Mouse (Mus musculus) CH12.LX (cell line): Measurements from ENCODE around the gene Retreg3. TPM values are rescaled to one million over a fixed set of nuclear protein-coding genes. Genes with fewer than 3 reads are reported as not detected.

Experiments
- DNase-seq: peaks from one replicate; pipeline ENCODE4 v3.0.0-alpha.2; 2013; ENCODE audit errors: extremely low read depth
- H3K27ac ChIP-seq: 2 replicates; pipeline ENCODE4 v1.5.1; 2012; ENCODE audit warnings: low read depth, mild to moderate bottlenecking, control low read depth, moderate library complexity; ENCODE audit not compliant: insufficient read depth
- H3K27me3 ChIP-seq: replicated peaks from 2 replicates; pipeline ENCODE3; 2012; ENCODE audit warnings: inconsistent platforms
- H3K36me3 ChIP-seq, 2 experiments: replicated peaks in 1 of 2; 2 replicates each; pipeline versions ENCODE3 to v1.6.1; 2012; ENCODE audit warnings: inconsistent platforms in 1 of 2, low read length in 1 of 2, mild to moderate bottlenecking in 1 of 2, mixed read lengths in 1 of 2, moderate library complexity in 1 of 2; ENCODE audit not compliant: control insufficient read depth in 1 of 2, insufficient read depth in 1 of 2
- H3K4me1 ChIP-seq, 2 experiments: 2 replicates each; pipeline ENCODE4 v1.6.1; 2012; ENCODE audit warnings: inconsistent platforms in 1 of 2, moderate library complexity in 1 of 2; ENCODE audit not compliant: insufficient read depth in 2 of 2, control insufficient read depth in 1 of 2
- H3K4me2 ChIP-seq: 2 replicates; pipeline ENCODE4 v1.6.1; 2012; ENCODE audit warnings: low read depth, mild to moderate bottlenecking, control low read depth; ENCODE audit not compliant: poor library complexity, insufficient read depth, severe bottlenecking
- H3K4me3 ChIP-seq, 3 experiments: fragments of 150-350 bp in 1 of 3; sonication (generic) in 1 of 3; replicated peaks in 1 of 3; 2 replicates each; pipeline versions ENCODE3 to v1.5.1; 2011 to 2012; ENCODE audit warnings: low read depth in 2 of 3, low read length in 2 of 3, mild to moderate bottlenecking in 2 of 3, moderate library complexity in 2 of 3, control low read depth in 1 of 3, improper control_type of control experiment in 1 of 3, inconsistent platforms in 1 of 3, mixed read lengths in 1 of 3; ENCODE audit not compliant: poor library complexity in 1 of 3
- H3K79me2 ChIP-seq: replicated peaks from 2 replicates; pipeline ENCODE4 v1.6.1; 2012; ENCODE audit warnings: mild to moderate bottlenecking, moderate library complexity; ENCODE audit not compliant: control insufficient read depth, poor library complexity, insufficient read depth, severe bottlenecking; ENCODE audit errors: extremely low read depth
- H3K9ac ChIP-seq: 2 replicates; pipeline ENCODE4 v1.6.1; 2012; ENCODE audit warnings: low read depth, mild to moderate bottlenecking, control low read depth, moderate library complexity; ENCODE audit not compliant: insufficient read depth
- H3K9me3 ChIP-seq: replicated peaks from 2 replicates; pipeline ENCODE3; 2012; ENCODE audit warnings: low read length, inconsistent platforms, mixed read lengths
- CHD1 ChIP-seq: IDR thresholded peaks from 2 replicates; pipeline ENCODE4 v1.6.1; 2012; ENCODE audit warnings: low read depth, low read length, improper control_type of control experiment, inconsistent platforms
- CHD2 ChIP-seq: IDR thresholded peaks from 2 replicates; pipeline ENCODE4 v1.6.1; 2011; ENCODE audit warnings: low read length, improper control_type of control experiment
- CTCF ChIP-seq, 2 experiments: IDR thresholded peaks in 1 of 2; conservative IDR thresholded peaks in 1 of 2; 2 replicates each; pipeline ENCODE4 v1.5.1; 2011 to 2012; ENCODE audit warnings: low read depth in 2 of 2, low read length in 2 of 2, improper control_type of control experiment in 1 of 2, inconsistent platforms in 1 of 2, mild to moderate bottlenecking in 1 of 2, moderate library complexity in 1 of 2
- E2F4 ChIP-seq: IDR thresholded peaks from 2 replicates; pipeline ENCODE4 v1.6.1; 2011; ENCODE audit warnings: low read depth, low read length, improper control_type of control experiment; ENCODE audit not compliant: insufficient replicate concordance
- EP300 ChIP-seq: IDR thresholded peaks from 2 replicates; pipeline ENCODE4 v1.6.1; 2011; ENCODE audit warnings: low read length, improper control_type of control experiment
- ETS1 ChIP-seq: conservative IDR thresholded peaks from 2 replicates; pipeline ENCODE4 v1.6.1; 2012; ENCODE audit warnings: low read depth, mild to moderate bottlenecking, inconsistent platforms, low read length, improper control_type of control experiment, moderate library complexity
- GABPA ChIP-seq: IDR thresholded peaks from 2 replicates; pipeline ENCODE4 v1.6.1; 2012; ENCODE audit warnings: low read depth, low read length, improper control_type of control experiment, inconsistent platforms; ENCODE audit not compliant: insufficient replicate concordance
- HCFC1 ChIP-seq: IDR thresholded peaks from 2 replicates; pipeline ENCODE4 v1.6.1; 2012; ENCODE audit warnings: low read depth, mild to moderate bottlenecking, inconsistent platforms, low read length, improper control_type of control experiment
- IRF4 ChIP-seq: IDR thresholded peaks from 2 replicates; pipeline ENCODE4 v1.6.1; 2014; ENCODE audit warnings: low read depth, mild to moderate bottlenecking, inconsistent platforms, low read length, improper control_type of control experiment
- JUN ChIP-seq: IDR thresholded peaks from 2 replicates; pipeline ENCODE4 v1.6.1; 2011; ENCODE audit warnings: low read depth, mild to moderate bottlenecking, low read length, improper control_type of control experiment, moderate library complexity; ENCODE audit not compliant: insufficient read depth
- JUND ChIP-seq: conservative IDR thresholded peaks from 2 replicates; pipeline ENCODE4 v1.6.1; 2011; ENCODE audit warnings: low read depth, low read length, improper control_type of control experiment
- KAT2A ChIP-seq: IDR thresholded peaks from 2 replicates; pipeline ENCODE4 v1.6.1; 2012; ENCODE audit warnings: low read length, improper control_type of control experiment, inconsistent platforms; ENCODE audit not compliant: insufficient replicate concordance
- MAFK ChIP-seq: IDR thresholded peaks from 2 replicates; pipeline ENCODE4 v1.6.1; 2011; ENCODE audit warnings: low read length, improper control_type of control experiment; ENCODE audit not compliant: insufficient replicate concordance
- MAX ChIP-seq: IDR thresholded peaks from 2 replicates; pipeline ENCODE4 v1.6.1; 2011; ENCODE audit warnings: low read length, improper control_type of control experiment
- MAZ ChIP-seq: IDR thresholded peaks from 2 replicates; pipeline ENCODE4 v1.6.1; 2012; ENCODE audit warnings: low read depth, mild to moderate bottlenecking, inconsistent platforms, low read length, improper control_type of control experiment, moderate library complexity
- MEF2A ChIP-seq: IDR thresholded peaks from 2 replicates; pipeline ENCODE4 v1.6.1; 2014; ENCODE audit warnings: low read depth, mild to moderate bottlenecking, inconsistent platforms, low read length, improper control_type of control experiment, borderline replicate concordance
- MXI1 ChIP-seq: IDR thresholded peaks from 2 replicates; pipeline ENCODE4 v1.6.1; 2011; ENCODE audit warnings: mild to moderate bottlenecking, low read depth, low read length, improper control_type of control experiment
- MYC ChIP-seq: IDR thresholded peaks from 2 replicates; pipeline ENCODE4 v1.6.1; 2011; ENCODE audit warnings: low read depth, mild to moderate bottlenecking, improper control_type of control experiment, low read length
- NELFE ChIP-seq: IDR thresholded peaks from 2 replicates; pipeline ENCODE4 v1.6.1; 2011; ENCODE audit warnings: low read depth, low read length, improper control_type of control experiment
- NRF1 ChIP-seq: IDR thresholded peaks from 2 replicates; pipeline ENCODE4 v1.6.1; 2014; ENCODE audit warnings: low read depth, mild to moderate bottlenecking, inconsistent platforms, low read length, improper control_type of control experiment, moderate library complexity
- RCOR1 ChIP-seq: conservative IDR thresholded peaks from 2 replicates; pipeline ENCODE4 v1.6.1; 2012; ENCODE audit warnings: low read depth, mild to moderate bottlenecking, inconsistent platforms, low read length, improper control_type of control experiment
- SMC3 ChIP-seq: IDR thresholded peaks from 2 replicates; pipeline ENCODE4 v1.6.1; 2011; ENCODE audit warnings: low read depth, low read length, improper control_type of control experiment
- TBP ChIP-seq: conservative IDR thresholded peaks from 2 replicates; pipeline ENCODE4 v1.6.1; 2011; ENCODE audit warnings: low read depth, low read length, improper control_type of control experiment
- TCF12 ChIP-seq: IDR thresholded peaks from 2 replicates; pipeline ENCODE4 v1.6.1; 2014; ENCODE audit warnings: low read depth, mild to moderate bottlenecking, inconsistent platforms, low read length, improper control_type of control experiment
- USF1 ChIP-seq: IDR thresholded peaks from 2 replicates; pipeline ENCODE4 v1.6.1; 2014; ENCODE audit warnings: low read depth, mild to moderate bottlenecking, inconsistent platforms, low read length, improper control_type of control experiment
- USF2 ChIP-seq: conservative IDR thresholded peaks from 2 replicates; pipeline ENCODE4 v1.6.1; 2011; ENCODE audit warnings: low read depth, low read length, improper control_type of control experiment
- ZKSCAN1 ChIP-seq: IDR thresholded peaks from 2 replicates; pipeline ENCODE4 v1.6.1; 2012; ENCODE audit warnings: low read depth, inconsistent platforms, low read length, improper control_type of control experiment, borderline replicate concordance
- ZNF384 ChIP-seq: IDR thresholded peaks from 2 replicates; pipeline ENCODE4 v1.6.1; 2012; ENCODE audit warnings: low read depth, low read length, improper control_type of control experiment, inconsistent platforms
- dilution Hi-C: fragments of 300-500 bp; cut with MboI; formaldehyde crosslinking; loops from 2 replicates; pipeline ENCODE4 v1.14.3; 2020; ENCODE audit warnings: low sequenced_read_pairs; ENCODE audit not compliant: extremely low pct_unique_long_range_greater_than_20kb, extremely low pct_ligation_motif_present
- in situ Hi-C: fragments of 300-500 bp; cut with MboI; formaldehyde crosslinking; loops from 3 replicates; pipeline ENCODE4 v1.14.3; 2019; ENCODE audit warnings: low sequenced_read_pairs, low pct_ligation_motif_present, low pct_unique_long_range_greater_than_20kb, mixed read lengths
- polyA plus RNA-seq: library from polyadenylated mRNA; unstranded; fragments of >175 nt; gene quantifications from 2 replicates; pipeline ENCODE4 v1.2.1, GENCODE M21; 2012; ENCODE audit warnings: low read depth; ENCODE audit not compliant: insufficient read length
- total RNA-seq, 2 experiments: library from RNA; depleted of rRNA; stranded (reverse); fragments of 300-350 nt in 1 of 2; fragments of >200 nt in 1 of 2; gene quantifications; 2 replicates each; pipeline ENCODE4 v1.2.3; 2012 to 2014

Retreg3 gene
- total and polyA plus RNA-seq, 3 experiments, result 48.2 to 55.9 (median 54.3) TPM

DNA sequence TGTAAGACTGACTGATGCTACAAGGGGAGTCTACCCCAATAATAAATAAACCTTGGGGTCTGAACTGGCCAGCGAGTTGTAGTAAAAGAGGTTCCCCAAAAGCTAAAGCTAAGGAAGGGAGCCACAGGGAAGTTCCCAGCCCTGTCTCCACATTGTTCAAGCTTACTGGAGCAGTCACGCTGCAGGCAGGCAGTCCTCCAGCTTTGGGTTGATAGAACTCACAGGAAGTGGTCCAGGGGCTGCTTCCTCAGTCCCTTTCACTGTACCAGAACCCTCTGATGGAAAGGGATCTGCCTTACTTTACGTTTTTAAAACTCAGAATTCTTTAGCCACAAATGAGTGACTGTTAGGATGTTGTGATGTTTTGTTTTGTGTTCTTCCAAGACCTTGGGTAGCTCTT is 72.2 kb downstream of the Retreg3 start:
- dilution Hi-C loops (no loop called here), in situ Hi-C loops (no loop called here)
- TF ChIP-seq USF1 (no peak), TCF12 (no peak), KAT2A (no peak), USF2 (no peak), MAFK (no peak), ZNF384 (no peak), MAZ (no peak), HCFC1 (no peak), GABPA (no peak), NRF1 (no peak), JUND (no peak), ZKSCAN1 (no peak), IRF4 (no peak), NELFE (no peak), JUN (no peak), MYC (no peak), EP300 (no peak), E2F4 (no peak), MEF2A (no peak)
- Histone ChIP-seq H3K4me1 (no peaks in the 10 kb centered on the region), H3K36me3 (peaks cover 91 to 99% of the 10 kb centered on the region in 2 experiments), H3K9ac (no peak overlapping the region), H3K9me3 (no peaks in the 10 kb centered on the region), H3K79me2 (no peaks in the 10 kb centered on the region), H3K4me3 (no peak overlapping the region), H3K27ac (no peak overlapping the region), H3K4me2 (no peak overlapping the region), H3K27me3 (no peaks in the 10 kb centered on the region)
- DNase-seq, result no peak

DNA sequence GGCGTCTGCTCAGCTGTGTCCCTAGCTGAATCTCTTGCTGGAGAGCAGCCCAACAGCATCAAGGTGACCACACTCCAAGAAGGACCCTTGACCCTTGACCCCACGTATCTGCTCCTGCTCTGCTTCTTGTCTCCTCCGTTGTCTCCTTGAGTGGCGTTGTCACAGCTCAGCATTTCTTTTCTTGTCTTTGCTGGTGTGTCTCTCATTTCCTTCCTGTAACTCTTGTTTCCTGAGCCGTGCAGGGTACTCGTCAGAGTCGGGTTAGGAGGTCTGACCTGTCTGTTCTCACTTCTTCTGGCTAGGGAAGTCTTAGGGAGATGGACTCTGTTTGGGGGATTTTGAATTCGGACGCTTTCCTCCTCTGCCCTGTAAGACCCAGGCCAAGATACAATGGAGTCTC is 73.3 kb downstream of the Retreg3 start:
- dilution Hi-C loops, result no loop called here
- Histone ChIP-seq H3K36me3 (peaks cover 89 to 99% of the 10 kb centered on the region in 2 experiments), H3K4me3 (no peak overlapping the region), H3K27ac (no peak overlapping the region), H3K9ac (no peak overlapping the region), H3K79me2 (no peaks in the 10 kb centered on the region), H3K4me1 (no peaks in the 10 kb centered on the region), H3K27me3 (no peaks in the 10 kb centered on the region), H3K9me3 (no peaks in the 10 kb centered on the region), H3K4me2 (no peak overlapping the region)
- TF ChIP-seq MAX (no peak), CHD2 (no peak), CTCF (conservative IDR thresholded peaks at IDR 0.05 in 1 of 2, IDR thresholded peaks at IDR 0.05 in 1 of 2; ENCODE audit: low read depth in 2 of 2, low read length in 2 of 2) (no peak), SMC3 (no peak), GABPA (no peak), TBP (no peak), RCOR1 (no peak), ZKSCAN1 (no peak), IRF4 (no peak), ETS1 (no peak), JUND (no peak), MXI1 (no peak), CHD1 (no peak), MAZ (no peak), MYC (no peak), USF1 (no peak)
- in situ Hi-C loops, result no loop called here
- DNase-seq, result no peak
